Mouse (Mus musculus): ENCODE data around the gene Rnf220.

Rnf220 gene

DNA sequence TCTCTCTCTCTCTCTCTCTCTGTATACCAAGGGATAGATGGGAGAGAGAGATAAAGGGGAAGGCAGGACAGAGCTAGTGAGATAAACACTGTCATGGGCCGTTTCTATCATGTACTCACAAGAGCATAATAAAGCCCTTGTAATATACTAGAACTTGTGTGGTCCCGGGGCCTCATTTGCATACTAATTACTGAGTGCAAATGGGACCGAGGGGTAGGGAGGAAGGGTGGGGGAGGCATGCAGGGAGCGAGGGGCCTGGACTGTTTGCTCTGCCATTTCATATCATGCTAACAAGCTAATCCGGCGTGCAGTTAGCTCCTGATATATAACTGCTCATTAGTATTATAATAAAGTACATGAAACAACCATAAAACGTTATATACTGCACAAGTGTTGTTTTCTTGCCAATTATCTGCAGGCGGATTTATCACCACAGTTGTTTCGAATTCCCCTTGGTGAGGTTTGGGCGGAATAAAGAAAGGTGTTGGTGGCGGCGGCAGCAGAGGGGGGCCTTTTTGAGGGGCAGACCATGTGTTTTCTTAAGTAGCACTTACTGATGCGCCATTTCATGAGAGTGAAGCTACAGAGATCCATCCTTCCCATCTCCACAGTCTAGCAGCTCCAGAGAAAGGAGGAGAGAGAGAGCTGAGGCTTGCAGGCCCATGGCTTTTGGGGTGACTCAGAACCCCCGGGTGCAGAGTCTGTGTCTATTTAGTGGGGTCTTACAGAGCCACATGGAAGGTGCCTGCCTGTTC lies 116.9 kb downstream of the Rnf220 start:
- DNase-seq (ENCODE audit: low spot score) = no peak

DNA sequence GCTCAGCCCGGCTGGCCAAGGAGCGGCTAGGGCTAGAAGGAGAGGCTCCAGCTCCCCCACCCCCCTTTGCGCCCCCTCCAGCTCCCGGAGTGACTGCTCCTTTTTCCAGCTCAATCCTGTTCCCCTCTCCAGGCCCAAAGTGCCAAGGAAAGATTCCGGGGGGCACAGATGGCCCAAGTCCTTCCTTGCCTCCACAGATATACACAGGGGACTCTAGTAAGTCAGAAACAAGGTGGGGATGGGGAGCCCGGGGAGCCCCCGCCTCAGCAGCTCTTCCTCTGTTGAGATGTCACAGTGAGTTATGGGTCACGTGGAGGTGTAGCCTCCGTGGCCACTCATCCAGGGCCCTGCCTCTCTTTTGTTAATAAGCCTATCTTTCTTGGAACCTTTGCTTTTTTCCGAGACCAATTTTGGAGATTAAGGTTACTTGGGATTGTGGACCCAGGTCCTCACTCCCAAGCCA lies 122.7 kb downstream of the Rnf220 start:
- DNase-seq (ENCODE audit: low spot score) = no peak

DNA sequence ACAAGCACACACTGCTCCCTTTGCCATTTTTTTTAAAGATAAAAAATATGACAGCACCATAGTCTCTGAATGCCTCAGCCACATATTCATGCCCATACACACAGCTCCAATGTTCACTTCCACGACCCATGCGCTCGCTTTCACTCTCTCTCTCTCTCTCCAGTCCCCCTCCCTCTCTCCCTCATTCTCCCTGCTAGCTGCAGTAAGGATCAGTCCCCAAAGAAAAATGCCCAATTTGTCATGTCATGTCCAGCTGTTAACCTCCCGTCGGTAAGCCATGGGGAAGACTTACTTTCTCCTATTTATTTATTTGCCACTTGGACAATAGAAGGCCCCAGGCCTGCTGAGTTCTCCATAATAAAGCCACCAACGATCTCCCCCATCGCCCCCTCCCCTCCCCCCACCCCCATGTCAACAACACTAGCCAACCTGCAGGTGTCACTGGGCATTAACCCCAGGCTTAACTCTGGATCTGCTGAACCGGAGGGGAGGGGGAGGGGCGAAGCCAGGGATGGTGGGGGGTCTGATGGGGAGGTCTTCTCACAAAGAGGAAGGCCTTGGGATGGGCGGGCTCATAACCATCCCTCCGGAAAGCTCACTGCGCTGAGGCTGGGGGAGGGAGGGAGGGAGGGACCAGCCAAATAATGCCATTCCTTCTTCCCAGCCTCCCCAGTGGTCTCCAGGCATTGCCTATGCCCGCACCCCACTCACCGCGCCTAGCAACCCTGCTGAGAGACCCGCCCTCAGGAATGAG lies 123.4 kb downstream of the Rnf220 start:
- DNase-seq (ENCODE audit: low spot score) = no peak

DNA sequence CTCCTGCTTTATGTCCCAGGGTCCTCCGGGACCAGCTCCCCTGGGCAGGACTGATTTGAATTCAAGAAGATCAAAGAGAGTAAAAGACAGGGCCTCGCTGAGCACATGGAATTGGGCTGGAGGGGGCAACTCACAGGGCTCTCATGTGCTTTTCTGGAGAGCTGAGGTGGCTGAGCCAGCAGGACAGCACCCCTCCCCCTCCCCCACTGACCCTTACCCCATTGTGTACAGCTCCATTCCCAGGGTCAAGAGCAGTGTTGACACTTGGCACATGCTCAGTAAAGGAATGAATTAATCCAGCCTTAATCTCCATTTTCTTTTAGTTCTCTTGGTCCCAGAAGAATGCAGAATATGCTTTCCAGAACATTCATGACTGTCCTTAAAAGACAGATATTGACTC lies 125.0 kb downstream of the Rnf220 start:
- DNase-seq (ENCODE audit: low spot score) = no peak

DNA sequence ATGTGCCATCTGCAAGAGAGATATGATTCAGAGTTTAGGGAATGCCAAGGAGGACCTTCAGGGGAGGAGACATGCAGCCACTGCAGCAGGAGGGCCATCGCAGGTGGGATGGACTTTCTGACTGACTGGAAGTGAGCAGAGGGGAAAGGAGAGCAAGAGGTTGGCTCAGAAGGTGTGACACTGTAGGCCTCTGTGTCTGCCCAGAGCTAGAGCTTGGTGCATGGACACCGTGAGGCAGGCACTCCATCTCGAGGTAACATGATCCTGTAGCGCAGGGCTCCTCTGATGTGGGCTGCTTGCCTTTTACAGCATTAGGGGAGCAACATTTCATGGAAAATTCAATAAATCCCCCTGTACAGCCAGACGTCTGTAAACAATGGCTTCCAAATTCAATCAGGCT lies 126.5 kb downstream of the Rnf220 start:
- no peak for DNase-seq (ENCODE audit: low spot score)

DNA sequence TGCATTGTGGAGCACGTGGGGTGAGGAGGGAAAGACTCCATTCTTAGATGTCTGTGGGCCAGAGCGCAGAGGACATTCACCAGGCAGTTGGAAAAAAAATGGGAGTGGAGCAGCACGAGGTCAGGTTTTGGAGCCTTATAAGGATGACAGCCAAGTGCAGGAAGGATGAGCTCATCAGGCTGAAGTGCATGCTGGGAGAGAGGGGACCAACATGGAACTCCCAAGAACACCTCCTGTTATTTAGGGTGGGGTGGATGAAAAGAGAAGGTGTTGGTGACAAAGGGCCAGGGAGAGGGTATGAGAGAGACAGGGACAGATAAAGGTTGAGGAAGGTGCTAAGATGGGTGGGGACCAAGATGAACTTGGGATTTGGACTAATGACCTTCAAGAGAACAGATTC lies 127.3 kb downstream of the Rnf220 start:
- no peak for DNase-seq (ENCODE audit: low spot score)

DNA sequence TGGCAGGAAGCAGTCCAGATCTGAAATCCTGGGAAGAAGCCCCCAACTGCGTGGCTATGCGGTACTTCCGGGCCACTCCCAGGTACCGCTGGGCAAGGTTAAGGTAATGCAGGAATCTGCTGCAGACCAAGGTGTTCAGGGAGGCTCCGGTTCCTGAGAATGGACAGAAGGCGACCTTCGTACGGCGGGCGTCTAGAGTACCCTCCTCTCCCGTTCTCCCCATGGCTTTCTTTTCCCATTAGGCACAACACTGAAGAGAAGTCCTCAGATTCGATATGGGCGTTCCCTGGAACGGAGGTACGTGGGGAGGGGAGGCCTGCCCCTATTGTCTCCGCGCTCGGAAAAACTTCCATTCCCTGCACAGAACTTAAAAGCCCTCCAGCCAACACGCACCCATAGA lies 129.5 kb downstream of the Rnf220 start:
- DNase-seq (ENCODE audit: low spot score) = no peak

DNA sequence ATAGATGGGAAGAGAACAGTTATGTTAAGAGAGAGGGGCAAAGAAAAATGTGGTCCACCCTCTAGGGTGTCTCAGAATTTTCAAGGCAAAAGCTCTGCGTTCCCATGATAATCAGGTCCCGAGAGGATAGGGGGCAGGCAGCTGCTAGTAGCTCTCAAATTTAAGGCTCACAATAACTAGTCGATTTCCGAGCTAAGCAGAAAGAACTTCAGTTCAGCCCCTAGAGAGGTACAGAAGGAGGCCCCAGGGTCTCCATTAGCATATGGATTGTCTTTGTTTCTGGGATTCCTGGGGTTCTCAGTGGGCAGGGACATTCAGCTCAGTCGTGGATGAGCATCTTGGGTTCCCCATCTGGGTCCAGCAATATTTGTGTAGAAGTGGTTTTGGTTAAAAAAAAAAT lies 134.8 kb downstream of the Rnf220 start:
- no peak for DNase-seq (ENCODE audit: low spot score)

DNA sequence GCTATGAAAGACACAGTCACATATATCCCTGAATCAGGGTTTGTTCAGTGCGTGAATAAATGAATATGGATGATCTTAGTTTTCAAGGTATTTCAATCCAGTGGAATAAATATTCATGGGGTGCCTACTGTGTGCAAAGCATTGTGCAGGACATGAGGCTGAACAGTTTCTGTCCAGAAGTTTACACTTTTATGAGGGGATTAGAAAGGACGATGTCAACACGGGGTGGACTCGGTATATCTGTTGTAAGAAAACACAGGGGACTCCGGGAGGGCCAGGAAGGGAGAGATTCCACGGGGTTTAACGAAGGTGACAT lies 135.3 kb downstream of the Rnf220 start:
- no peak for DNase-seq (ENCODE audit: low spot score)

DNA sequence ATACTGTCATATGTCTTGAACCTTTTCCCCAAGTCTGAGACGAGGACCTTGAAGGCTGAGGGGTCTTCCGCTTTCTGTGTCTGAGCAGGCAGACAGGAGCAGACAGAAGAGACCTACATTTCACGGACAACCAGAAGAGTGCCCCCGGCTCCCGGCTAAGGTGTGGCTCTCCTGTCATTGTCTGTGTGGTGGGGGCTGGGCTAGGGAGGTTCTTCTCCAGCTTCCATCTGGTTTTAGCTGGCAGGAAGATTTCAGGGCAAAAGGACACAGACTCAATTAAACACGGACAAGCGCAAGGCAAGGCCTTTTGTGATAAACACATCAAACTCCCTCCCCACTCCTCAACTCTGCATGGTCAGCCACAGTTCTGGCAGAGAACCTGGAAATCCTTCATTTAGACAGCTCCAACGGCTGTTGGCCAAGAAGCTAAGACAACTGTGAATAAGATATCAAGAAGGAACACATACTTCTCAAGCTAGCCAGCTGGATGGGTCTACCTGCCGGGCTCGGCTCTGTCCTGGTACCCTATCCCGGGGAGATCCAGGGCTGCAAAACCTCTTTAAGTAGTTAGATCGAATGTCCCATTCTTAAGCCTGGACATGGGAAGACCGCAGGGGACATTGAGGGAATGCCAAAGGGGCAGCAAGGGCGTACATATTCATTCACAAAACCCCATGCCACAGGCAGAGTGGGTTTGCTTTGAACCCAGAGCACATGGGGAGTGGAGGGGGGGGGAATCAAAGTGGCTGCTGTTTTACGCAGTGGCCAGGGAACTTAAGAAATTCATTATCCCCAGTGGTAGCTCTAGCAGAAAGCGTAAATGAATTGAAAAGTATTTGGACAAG lies 135.9 kb downstream of the Rnf220 start:
- no peak for DNase-seq (ENCODE audit: low spot score)

DNA sequence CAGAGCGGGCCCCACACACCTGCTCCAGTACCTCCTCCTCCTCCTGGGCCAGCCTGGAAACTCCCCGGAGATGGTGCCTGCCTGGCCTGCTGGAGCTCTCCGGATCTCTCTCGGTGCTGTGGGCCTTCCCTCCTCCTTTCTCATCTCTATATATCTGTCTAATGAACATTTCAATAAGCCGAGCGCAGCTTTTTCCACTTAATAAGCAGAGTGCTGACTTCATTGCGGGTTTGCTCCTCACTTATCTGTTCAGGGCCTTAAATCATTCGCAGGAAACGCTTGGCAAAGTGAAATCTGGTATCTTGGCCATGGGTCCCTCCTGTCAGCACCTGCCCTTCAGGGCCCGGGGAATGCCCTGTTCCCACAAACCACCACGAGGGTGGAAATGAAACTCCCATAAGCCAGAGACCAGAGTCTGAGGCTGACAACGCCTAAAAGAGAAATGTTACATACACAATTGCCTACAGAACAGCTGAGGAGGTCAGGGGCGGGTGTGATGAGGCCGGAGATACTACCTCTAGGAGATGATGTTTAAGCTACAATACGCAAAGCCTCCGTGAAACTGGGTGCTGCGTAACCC lies 137.0 kb downstream of the Rnf220 start:
- DNase-seq (ENCODE audit: low spot score) = no peak

DNA sequence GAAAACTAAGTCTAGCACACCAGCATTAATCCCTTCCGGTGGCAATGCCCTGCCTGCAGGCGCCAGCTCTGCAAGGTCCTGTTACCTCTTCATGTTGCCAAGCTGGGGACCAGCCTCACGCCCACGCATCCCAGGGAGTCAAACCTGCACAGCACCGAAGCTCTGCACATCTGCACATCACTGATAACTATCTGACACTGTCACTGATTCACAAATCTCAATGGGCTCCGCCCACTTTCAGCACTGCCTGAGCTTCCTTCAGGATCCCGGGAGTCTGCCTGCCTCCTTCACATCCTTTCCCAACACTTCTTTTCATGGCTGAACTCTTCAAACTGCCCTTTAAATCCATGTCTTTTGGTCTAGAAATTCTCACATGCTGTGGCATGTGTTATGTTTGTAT lies 138.9 kb downstream of the Rnf220 start:
- DNase-seq (ENCODE audit: low spot score) = no peak

DNA sequence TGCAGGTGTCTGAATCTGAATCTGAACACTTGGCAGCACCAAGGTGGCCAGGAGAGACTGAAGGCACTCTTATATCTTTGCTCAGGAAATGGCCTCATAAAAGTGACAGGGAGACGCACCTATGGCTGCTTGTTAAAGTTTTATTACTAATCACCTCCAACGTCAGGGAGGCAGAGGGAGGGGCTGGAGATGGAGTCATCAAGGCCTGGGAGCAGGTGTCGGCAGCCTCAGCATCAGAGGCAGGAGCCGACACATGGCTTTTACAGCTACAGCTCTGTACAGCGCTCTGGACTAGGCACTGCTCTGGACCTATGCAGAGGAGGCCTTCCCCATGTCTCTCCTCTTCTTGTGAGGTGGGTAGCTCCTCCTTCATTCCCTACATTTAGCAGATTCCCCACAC lies 139.7 kb downstream of the Rnf220 start:
- no peak for DNase-seq (ENCODE audit: low spot score)

DNA sequence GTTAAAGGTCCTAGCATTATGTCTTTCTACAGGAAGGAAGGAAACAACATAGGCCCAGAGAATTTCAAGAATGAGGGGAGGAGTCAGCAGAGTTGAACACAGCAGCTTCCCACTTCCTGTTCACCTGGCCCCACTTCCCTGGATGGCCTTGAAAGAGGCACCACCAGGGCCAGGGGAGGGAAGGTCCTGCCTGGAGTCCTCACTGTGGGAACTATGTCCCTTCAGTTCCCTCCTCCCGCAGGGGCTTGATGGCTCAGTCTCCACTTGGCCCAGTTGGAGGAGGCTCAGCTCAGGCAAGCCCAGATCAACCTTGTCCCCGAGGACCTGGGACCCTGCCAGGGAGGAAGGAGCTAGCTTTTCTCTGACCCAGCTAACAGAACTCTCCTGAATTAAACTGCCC lies 140.6 kb downstream of the Rnf220 start:
- no peak for DNase-seq (ENCODE audit: low spot score)

DNA sequence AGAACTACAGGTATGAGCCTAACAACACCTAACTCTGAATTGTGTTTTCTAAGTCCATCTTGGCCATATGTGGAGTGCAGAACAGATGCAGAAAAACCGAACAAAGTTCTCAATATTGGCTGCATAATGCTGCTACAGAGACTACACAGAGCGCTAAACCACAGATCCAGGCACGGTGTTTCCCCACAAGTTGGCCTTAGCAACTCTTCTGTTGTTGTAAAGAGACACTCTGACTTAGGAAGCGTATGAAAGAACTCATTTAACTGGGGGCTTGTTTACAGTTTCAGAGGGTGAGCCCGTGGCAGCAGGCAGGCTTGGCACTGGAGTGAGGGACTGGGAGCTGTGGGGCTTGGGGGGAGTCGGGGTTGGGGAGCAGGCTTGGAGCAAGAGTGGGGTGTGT lies 142.2 kb downstream of the Rnf220 start:
- no peak for DNase-seq (ENCODE audit: low spot score)

DNA sequence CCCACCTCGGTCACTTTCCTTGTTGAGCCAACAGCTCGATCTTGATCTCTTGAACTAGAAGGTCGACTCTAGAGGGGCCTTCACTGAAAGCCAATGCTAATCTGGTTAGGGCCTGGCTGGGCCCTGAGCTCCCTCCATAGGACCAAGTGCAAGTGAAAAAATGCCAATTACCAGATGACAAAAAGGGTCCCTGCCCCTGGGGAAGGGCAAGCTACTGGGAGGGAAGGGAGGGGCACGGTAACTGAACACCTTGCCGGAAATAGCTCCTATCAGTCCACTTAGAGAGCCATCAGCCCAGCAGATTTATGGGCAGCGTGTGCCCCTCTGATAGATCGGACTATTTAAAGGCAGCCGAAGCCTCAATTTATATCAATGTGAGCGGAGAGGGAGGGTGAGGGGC lies 143.9 kb downstream of the Rnf220 start:
- DNase-seq (ENCODE audit: low spot score) = no peak

DNA sequence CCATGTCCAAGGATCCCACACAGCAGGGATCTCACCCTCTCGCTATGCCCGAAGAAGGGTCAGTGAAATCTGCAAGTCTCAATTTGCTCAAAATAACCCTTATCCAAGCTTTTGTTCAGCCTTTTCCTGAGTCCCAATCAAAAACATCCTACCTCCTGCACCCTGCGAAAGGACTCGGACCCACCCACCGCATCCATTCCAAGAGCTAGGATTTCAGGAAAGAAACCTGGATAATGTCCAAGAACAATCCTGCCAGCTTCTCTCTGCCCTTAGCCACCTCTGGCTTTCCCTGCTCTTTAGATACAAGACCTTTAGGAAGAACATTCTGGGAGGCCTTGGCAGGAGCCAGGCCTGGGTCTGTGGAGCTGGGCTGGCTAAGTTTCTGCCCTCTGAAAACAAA lies 144.8 kb downstream of the Rnf220 start:
- DNase-seq (ENCODE audit: low spot score) = no peak

DNA sequence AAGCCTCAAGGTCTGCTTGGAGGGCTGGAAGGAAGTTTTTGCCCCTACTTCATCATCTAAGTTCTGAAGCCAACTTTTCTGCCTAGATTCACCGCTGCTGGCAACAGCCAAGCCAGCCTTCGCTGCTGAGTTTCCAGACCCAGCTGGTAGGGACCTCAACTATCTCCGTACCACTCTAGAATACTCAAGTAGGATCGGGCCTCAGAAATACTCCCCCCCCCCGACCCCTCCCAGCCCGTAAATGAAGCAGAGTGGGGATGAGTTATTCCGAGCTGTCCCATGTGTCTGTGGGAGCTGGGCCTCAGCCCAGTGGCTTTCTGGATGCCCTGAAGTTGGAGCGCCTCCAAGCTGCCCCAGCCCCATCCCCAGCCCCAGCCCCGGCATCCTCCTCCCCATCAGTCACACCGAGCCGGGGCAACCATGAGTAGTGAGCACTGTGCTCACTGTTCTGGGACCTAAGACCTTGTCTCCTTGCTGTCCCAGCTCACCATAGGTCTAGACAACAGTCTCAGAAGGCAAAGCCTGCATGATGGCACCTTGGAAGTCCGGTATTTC lies 146.6 kb downstream of the Rnf220 start:
- no peak for DNase-seq (ENCODE audit: low spot score)

DNA sequence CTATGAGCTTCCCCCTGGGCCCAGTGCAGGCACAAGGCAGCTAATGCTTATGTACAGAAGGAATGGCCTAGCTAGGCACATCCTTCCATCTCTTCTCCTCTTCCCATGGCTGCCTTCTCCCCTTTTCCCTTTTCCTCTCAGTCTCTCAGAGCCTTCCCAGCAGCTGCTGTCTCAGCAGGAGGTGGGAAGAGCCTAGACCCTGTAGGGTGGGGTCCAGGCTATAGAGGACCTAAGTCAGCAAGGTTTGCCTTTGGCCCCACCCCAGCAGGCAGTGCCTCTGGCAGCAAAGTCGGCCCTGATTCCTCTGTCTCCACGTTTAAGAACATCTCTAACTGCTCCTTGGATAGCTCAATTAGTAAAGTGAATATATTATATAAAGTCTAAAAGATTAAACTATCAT lies 147.5 kb downstream of the Rnf220 start:
- no peak for DNase-seq (ENCODE audit: low spot score)

DNA sequence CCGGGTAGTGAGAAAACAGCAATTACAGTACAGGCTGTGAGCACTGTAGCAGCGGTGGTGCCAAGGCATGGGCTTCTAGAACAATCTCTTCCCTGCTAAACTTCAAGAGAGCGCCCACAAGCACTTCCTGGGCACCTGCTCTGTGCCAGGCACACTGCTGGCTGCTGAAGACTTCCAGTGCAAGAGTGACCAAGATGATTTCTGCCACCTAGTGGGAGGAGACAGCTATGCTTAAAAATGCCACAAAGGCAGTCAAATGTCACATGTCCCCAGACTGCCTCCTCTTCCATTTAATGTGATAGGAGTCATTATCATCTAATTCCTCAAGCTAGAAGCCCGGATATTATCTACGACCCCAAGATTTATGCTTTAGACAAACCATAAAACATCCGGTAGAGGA lies 150.8 kb downstream of the Rnf220 start:
- no peak for DNase-seq (ENCODE audit: low spot score)

DNA sequence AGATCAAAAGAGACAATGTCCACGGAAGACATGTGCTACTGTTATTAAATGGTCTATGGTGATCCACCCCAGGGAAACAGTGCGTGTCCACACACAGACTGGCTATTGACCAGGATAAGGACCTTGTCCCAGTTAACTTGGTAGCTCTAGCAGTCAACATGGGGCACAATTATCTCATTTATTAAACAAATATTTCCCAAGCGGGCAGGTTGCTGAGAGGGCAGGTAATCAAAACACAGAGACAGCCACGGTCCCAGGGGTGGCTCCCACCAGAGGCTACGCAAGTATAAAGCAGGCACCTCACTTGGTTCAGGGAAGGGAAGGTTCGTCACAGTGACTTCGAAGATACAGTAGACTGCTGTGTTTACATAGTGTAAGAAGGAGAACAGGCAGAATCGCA lies 153.5 kb downstream of the Rnf220 start:
- DNase-seq (ENCODE audit: low spot score) = no peak

DNA sequence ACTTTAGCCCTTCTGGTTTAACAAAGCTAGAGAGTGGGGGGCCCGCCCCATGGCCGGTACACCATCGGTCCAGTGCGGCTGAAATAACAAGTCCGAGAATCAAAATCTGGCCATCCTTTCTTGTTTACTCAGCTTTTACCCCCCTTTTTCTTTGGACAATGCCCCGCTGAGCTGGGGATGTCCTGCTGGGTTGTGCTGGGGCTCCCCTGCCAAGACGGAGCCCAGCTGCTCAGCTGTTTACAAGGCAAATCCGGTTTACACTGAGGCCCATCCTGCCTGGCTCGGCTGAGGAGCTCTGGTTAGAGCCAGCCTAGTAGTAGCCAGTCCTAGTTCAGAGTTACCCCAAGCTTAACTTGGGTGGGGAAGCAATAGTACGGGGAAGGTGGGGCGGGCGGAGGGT lies 154.1 kb downstream of the Rnf220 start:
- DNase-seq (ENCODE audit: low spot score) = no peak

All from testis, postnatal 14 days (tissue).